8 mouse cellular contexts compared by ENCODE assay signal in the genomic region with DNA sequence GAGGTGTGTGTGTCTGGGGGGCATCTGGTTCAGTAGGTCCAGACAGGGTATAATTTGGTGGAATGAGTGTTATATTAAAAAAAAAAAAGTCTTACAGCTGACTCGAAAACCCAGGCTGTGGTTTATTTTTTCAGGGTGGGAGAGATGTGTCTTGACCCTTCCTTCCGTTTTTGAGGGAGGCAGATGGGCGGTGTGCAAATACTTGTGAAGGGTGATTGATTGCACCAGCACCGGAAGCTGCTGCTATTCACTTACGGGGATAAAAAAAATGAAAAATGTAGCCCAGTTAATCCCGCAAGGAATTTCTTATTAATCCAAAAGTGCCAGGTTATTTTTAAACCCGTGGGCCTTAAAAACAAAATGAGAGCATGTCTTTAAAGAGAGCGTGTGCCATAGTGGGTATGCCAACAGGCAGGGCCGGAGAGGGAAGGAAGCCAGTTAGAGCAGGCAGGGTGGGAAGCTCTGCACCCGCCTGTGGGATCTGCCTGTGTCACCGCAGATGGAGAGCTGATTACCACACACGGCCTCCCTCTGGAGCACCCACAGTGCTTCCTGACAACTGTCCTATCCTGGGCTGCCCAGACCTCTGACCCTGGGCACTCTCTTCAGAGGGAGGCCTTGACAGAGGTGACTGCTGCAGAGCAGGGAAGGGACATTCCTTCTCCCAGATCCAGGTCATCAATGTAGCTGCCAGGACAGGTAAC. TPM values are rescaled to one million over a fixed set of nuclear protein-coding genes. Genes with fewer than 3 reads are reported as not detected.
A peak's percentile ranks its signal among the peaks of the same experiment; 100 is the strongest.
DNase-seq lines count a peak whose midpoint lies in the region; ATAC-seq and TF ChIP-seq lines count a peak whose summit lies in the region.

No protein-coding gene starts in this region.

- peak; percentile 57; the same call in 1 of the 2 replicates for ATAC-seq in forebrain, embryonic 14.5 days
- peak; percentile 71 for ATAC-seq in liver, embryonic 12.5 days
- no peak for ATAC-seq in stomach, embryonic 14.5 days (ENCODE audit: insufficient number of reproducible peaks, insufficient read depth, low FRiP score, low read depth)

- intact Hi-C loops in left cerebral cortex, postnatal 4 days (cut with DNase I), result no loop called here
- intact Hi-C loops in left cerebral cortex, postnatal 36 days (cut with DNase I), result no loop called here

- H3K36me3 ChIP-seq in forebrain, embryonic 14.5 days (ENCODE audit: control insufficient read depth, insufficient read depth, low read length), result no peaks in the 10 kb centered on the region
- no peaks in the 10 kb centered on the region for H3K36me3 ChIP-seq in liver, embryonic 12.5 days
- no peaks in the 10 kb centered on the region for H3K36me3 ChIP-seq in stomach, embryonic 14.5 days (ENCODE audit: control insufficient read depth, insufficient read depth, low read length)
- no peaks in the 10 kb centered on the region for H3K36me3 ChIP-seq in thymus, adult 2 months (ENCODE audit: control insufficient read depth, insufficient read depth, low read length)

- H3K4me1 ChIP-seq in forebrain, embryonic 14.5 days (ENCODE audit: control insufficient read depth, insufficient read depth, low read length), result peaks cover 17% of the 10 kb centered on the region
- H3K4me1 ChIP-seq in liver, embryonic 12.5 days, result peaks cover 17% of the 10 kb centered on the region
- peaks cover 10% of the 10 kb centered on the region for H3K4me1 ChIP-seq in stomach, embryonic 14.5 days (ENCODE audit: control insufficient read depth, insufficient read depth, low read length)
- H3K4me1 ChIP-seq in thymus, adult 2 months (replicated peaks; ENCODE audit: control insufficient read depth, insufficient read depth, low read length), result peaks cover 10% of the 10 kb centered on the region

- no peak for TF ChIP-seq CTCF in thymus, adult 2 months (IDR thresholded peaks at IDR 0.05; ENCODE audit: borderline replicate concordance, control insufficient read depth, extremely low read depth, insufficient read depth, low read length, poor library complexity)

- WGBS in forebrain, embryonic 14.5 days, result 29% methylated on average over 12 of the region's 12 CpGs
- WGBS in liver, embryonic 12.5 days (ENCODE audit: insufficient replicate concordance), result 3% methylated on average over 12 of the region's 12 CpGs
- WGBS in stomach, embryonic 14.5 days, result 9% methylated on average over 12 of the region's 12 CpGs
- 10% methylated on average over 12 of the region's 12 CpGs for WGBS in thymus, adult 2 months

- H3K27me3 ChIP-seq in forebrain, embryonic 14.5 days (replicated peaks; ENCODE audit: control insufficient read depth, insufficient read depth, low read length), result no peaks in the 10 kb centered on the region
- H3K27me3 ChIP-seq in liver, embryonic 12.5 days (replicated peaks), result peaks cover 9% of the 10 kb centered on the region; the same call in 1 of the 2 replicates
- no peaks in the 10 kb centered on the region for H3K27me3 ChIP-seq in stomach, embryonic 14.5 days (ENCODE audit: control insufficient read depth, insufficient read depth, low read length)
- H3K27me3 ChIP-seq in thymus, adult 2 months (ENCODE audit: control insufficient read depth, insufficient read depth, low read length), result no peaks in the 10 kb centered on the region

- no peak for TF ChIP-seq POLR2A in thymus, adult 2 months (IDR thresholded peaks at IDR 0.05; ENCODE audit: control insufficient read depth, extremely low read depth, insufficient read depth, low read length, poor library complexity)

- no peaks in the 10 kb centered on the region for H3K9me3 ChIP-seq in forebrain, embryonic 14.5 days (replicated peaks; ENCODE audit: control insufficient read depth, low read length)
- no peaks in the 10 kb centered on the region for H3K9me3 ChIP-seq in liver, embryonic 12.5 days (replicated peaks)
- no peaks in the 10 kb centered on the region for H3K9me3 ChIP-seq in stomach, embryonic 14.5 days (ENCODE audit: control insufficient read depth, low read depth, low read length)

- H3K27ac ChIP-seq in forebrain, embryonic 14.5 days (ENCODE audit: low read depth, low read length), result peak overlapping the region; percentile 15; the same call in 1 of the 2 replicates
- H3K27ac ChIP-seq in liver, embryonic 12.5 days, result no peak overlapping the region
- no peak overlapping the region for H3K27ac ChIP-seq in stomach, embryonic 14.5 days (ENCODE audit: low read length)
- no peak overlapping the region for H3K27ac ChIP-seq in thymus, adult 2 months (ENCODE audit: control insufficient read depth, insufficient read depth, low read length)

- H3K4me3 ChIP-seq in forebrain, embryonic 14.5 days (ENCODE audit: low read depth, low read length), result no peak overlapping the region
- H3K4me3 ChIP-seq in liver, embryonic 12.5 days, result no peak overlapping the region
- no peak overlapping the region for H3K4me3 ChIP-seq in stomach, embryonic 14.5 days (ENCODE audit: low read depth, low read length)
- H3K4me3 ChIP-seq in thymus, adult 2 months (ENCODE audit: control insufficient read depth, insufficient read depth, low read length), result no peak overlapping the region

- H3K9ac ChIP-seq in forebrain, embryonic 14.5 days (ENCODE audit: low read length), result no peak overlapping the region
- no peak overlapping the region for H3K9ac ChIP-seq in liver, embryonic 12.5 days
- H3K9ac ChIP-seq in stomach, embryonic 14.5 days (replicated peaks; ENCODE audit: low read depth, low read length), result no peak overlapping the region

- 0 out of 2 replicates have a peak overlapping the region, but pooled peaks have one; percentile 2 for H3K4me2 ChIP-seq in forebrain, embryonic 14.5 days (ENCODE audit: low read length)
- H3K4me2 ChIP-seq in liver, embryonic 12.5 days, result peak overlapping the region; percentile 48
- H3K4me2 ChIP-seq in stomach, embryonic 14.5 days (replicated peaks; ENCODE audit: low read depth, low read length), result 0 out of 2 replicates have a peak overlapping the region, but pooled peaks have one; percentile 3

- DNase-seq in left cerebral cortex, postnatal 4 days, result peak; percentile 36
- DNase-seq in left cerebral cortex, postnatal 36 days (ENCODE audit: low spot score in 2 of 2), result no peak
- peak; percentile 66 to 74 for DNase-seq in cerebellum, adult 18-20 months
- DNase-seq in forebrain, embryonic 14.5 days (ENCODE audit: low spot score), result no peak
- no peak for DNase-seq in frontal cortex, postnatal 36 days (ENCODE audit: low spot score in 2 of 2)
- DNase-seq in thymus, adult 2 months, result no peak

RNA-seq across cellular contexts. Expression of gene Tspan5, which starts 11.3 kb away (rescaled TPM):
- total RNA-seq in left cerebral cortex, postnatal 4 days (2021), result 100 to 1,000 TPM; 191 to 200 TPM
- 100 to 1,000 TPM; 247 to 286 TPM for total RNA-seq in left cerebral cortex, postnatal 36 days (2021)
- polyA plus RNA-seq in forebrain, embryonic 14.5 days (2014; fragmentation: Nextera tagmentation; extraction: Ambion mirVana), result 79.7 and 82.3 TPM in 2 replicates
- 7.1 TPM in 2 replicates for polyA plus RNA-seq in liver, embryonic 12.5 days (2016; fragmentation: Nextera tagmentation; extraction: Ambion mirVana)
- 34.3 and 44.7 TPM in 2 replicates for polyA plus RNA-seq in stomach, embryonic 14.5 days (2014; fragmentation: Nextera tagmentation; extraction: Ambion mirVana)
- 13.3 and 15.9 TPM in 2 replicates for polyA plus RNA-seq in thymus, adult 2 months (2012; rRNA removed)

Comparison
In these comparisons a context has a peak if more than half of its experiments do, and no peak if none do; other contexts are left out.
1. DNase-seq: peak in left cerebral cortex, postnatal 4 days (single experiment) and cerebellum, adult 18-20 months (2 of 2); none in left cerebral cortex, postnatal 36 days (0 of 2), forebrain, embryonic 14.5 days (single experiment), frontal cortex, postnatal 36 days (0 of 2) and thymus, adult 2 months (single experiment).
2. Peak in every context shown above with its lines, with median percentiles within 50 percentile points of each other: H3K4me2 ChIP-seq.